Mouse (Mus musculus) lung, embryonic 15.5 days (tissue): ENCODE data around the gene Borcs6. TPM values are rescaled to one million over a fixed set of nuclear protein-coding genes. Genes with fewer than 3 reads are reported as not detected.
"Not testable (repeated sequence)": the region's sequence is repeated elsewhere in the genome, so short reads cannot be mapped to it uniquely, and the experiment has no call there.

Source experiments
- ATAC-seq: fragments of 200-750 bp; cut with Nextera tagmentation; 2 replicates; pipeline ENCODE4 v1.8.0; 2017; ENCODE audit warnings: moderate number of reproducible peaks, borderline replicate concordance; ENCODE audit not compliant: low FRiP score, low TSS enrichment; ENCODE audit errors: extremely low read depth
- H3K27ac ChIP-seq: fragments of 300-500 bp; sonication (generic); 2 replicates; pipeline ENCODE4 v1.5.1; 2015; ENCODE audit warnings: moderate library complexity, mild to moderate bottlenecking, inconsistent platforms
- H3K27me3 ChIP-seq: fragments of 300-500 bp; sonication (generic); 2 replicates; pipeline ENCODE4 v1.6.1; 2015; ENCODE audit warnings: inconsistent platforms
- H3K36me3 ChIP-seq: fragments of 300-500 bp; sonication (generic); 2 replicates; pipeline ENCODE4 v1.6.1; 2015; ENCODE audit warnings: inconsistent platforms
- H3K4me1 ChIP-seq: fragments of 300-500 bp; sonication (generic); 2 replicates; pipeline ENCODE4 v1.6.1; 2015; ENCODE audit warnings: inconsistent platforms
- H3K4me2 ChIP-seq: fragments of 300-500 bp; sonication (generic); 2 replicates; pipeline ENCODE4 v1.6.1; 2015; ENCODE audit warnings: inconsistent platforms, mild to moderate bottlenecking, moderate library complexity
- H3K4me3 ChIP-seq: fragments of 300-500 bp; sonication (generic); 2 replicates; pipeline ENCODE4 v1.5.1; 2015; ENCODE audit warnings: mild to moderate bottlenecking, inconsistent platforms
- H3K9ac ChIP-seq: fragments of 300-500 bp; sonication (generic); 2 replicates; pipeline ENCODE4 v1.6.1; 2015; ENCODE audit warnings: inconsistent platforms
- H3K9me3 ChIP-seq: fragments of 300-500 bp; sonication (generic); 2 replicates; pipeline ENCODE4 v1.6.1; 2016; ENCODE audit warnings: inconsistent platforms
- WGBS: fragments of 180-500 bp; shearing (Covaris S2); methylation state at CpG from one replicate; pipeline ENCODE4 v1.1.7; 2015; 5-methylcytosine and 5-hydroxymethylcytosine counted together
- polyA plus RNA-seq: library from polyadenylated mRNA; unstranded; fragments of >200 nt; fragmentation: Nextera tagmentation; extraction: Ambion mirVana; gene quantifications from 2 replicates; pipeline ENCODE4 v1.2.1, GENCODE M21; 2015

The Borcs6 gene
- polyA plus RNA-seq: 9.1 and 10.3 TPM in 2 replicates

DNA sequence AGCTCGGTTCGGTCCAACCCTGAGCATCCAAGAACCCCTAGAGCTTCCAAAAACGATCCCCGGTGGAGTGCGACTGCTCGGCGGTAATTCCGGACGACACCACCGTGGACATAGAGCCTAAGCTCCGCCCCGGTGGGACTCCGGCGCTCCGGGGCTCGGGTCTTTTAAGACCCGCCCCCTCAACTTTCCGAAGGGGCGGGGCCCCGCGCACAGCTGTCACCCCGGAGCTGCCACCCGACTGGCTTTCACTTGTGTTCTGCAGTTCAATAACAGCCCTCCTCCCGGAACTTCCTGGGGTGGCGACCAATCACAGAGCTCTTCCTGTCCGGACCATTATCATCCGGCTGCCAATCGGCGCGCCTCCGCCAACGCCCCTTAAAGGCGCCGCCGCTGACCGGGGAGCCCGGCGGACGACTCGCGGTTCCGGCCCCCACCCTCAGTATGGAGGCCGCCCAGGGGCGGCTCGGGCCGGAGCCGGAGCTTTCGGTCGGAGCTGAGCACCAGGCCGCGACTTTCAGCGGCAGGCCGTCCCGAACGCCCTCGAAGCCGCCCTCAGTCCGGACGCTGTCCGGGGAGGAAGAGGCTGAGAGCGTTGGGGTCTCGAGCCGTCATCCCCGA, at the start of gene Borcs6:
Borcs6 (plus strand) TSS at position 361 of the 618 bp plus-strand sequence.
- H3K4me2 ChIP-seq: peak within 1 kb of the TSS; percentile 95
- peaks cover 35% of the 10 kb centered on the region for H3K4me1 ChIP-seq
- peak within 1 kb of the TSS; percentile 79 for H3K4me3 ChIP-seq
- peak; percentile 94 for ATAC-seq
- H3K9me3 ChIP-seq: no peaks in the 10 kb centered on the region
- H3K9ac ChIP-seq: peak within 1 kb of the TSS; percentile 90
- no peaks in the 10 kb centered on the region for H3K27me3 ChIP-seq
- no peaks in the 10 kb centered on the region for H3K36me3 ChIP-seq
- peak within 1 kb of the TSS; percentile 92 for H3K27ac ChIP-seq
- under 1% methylated on average over 61 of the region's 64 CpGs for WGBS

DNA sequence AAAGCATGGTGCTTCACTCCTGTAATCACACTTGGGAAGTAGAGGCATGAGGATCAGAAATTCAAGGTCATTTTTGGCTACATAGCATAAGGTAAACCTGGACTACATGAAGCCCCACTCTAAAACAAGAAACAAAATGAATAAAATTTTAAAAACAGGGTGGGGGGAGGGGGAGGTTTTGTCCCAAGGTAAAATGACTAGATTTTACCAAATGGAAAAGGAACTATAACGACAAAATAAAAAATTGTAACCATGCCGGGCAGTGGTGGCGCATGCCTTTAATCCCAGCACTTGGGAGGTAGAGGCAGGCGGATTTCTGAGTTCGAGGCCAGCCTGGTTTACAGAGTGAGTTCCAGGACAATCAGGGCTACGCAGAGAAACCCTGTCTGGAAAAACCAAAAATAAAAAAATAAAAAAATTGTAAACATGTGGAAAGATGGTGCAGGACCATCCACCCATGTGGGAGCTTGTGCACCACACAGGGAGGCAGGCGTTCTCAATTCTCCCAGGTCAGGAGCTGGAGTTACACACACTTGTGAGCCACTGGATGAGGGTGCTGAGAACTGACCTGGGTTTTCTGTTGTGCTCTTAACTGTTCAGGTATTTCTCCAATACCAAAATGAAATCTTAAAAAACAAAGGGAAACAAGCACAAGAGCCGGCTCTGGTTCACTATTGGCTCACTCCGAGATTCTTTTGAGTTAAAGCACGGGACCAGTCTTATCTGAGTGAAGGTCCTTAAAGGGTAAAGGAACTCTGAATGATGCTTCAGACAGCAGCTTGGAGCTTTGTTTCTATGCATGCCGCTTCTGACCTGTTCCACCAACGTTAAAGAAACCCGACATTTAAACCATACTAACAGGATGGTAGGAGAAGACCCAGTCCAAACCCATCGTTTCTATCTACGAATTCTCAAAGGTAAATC, 48.9 kb upstream of the Borcs6 start:
- ATAC-seq: no peak
- no peaks in the 10 kb centered on the region for H3K9me3 ChIP-seq
- 84% methylated on average over 15 of the region's 15 CpGs for WGBS

DNA sequence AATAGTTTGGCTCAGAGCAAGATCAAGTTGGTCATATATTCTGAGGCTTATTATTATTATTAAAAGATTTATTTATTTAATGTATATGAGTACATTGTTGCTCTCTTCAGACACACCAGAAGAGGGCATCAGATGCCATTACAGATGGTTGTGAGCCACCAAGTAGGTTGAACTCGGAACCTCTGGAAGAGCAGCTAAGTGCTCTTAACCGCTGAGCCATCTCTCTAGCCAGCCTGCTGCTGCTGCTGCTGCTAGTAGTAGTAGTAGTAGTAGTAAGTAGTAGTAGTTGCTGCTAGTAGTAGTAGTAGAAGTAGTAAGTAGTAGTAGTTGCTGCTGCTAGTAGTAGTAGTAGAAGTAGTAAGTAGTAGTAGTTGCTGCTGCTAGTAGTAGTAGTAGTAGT, 48.1 kb upstream of the Borcs6 start:
- H3K36me3 ChIP-seq, ATAC-seq, H3K27me3 ChIP-seq, H3K9me3 ChIP-seq, H3K9ac ChIP-seq: not testable (repeated sequence)
- Histone ChIP-seq H3K4me3 (peak overlapping the region; percentile 49), H3K4me1 (peaks cover 18% of the 10 kb centered on the region), H3K27ac (peak overlapping the region; percentile 83; the same call in 1 of the 2 replicates), H3K4me2 (peak overlapping the region; percentile 82)
- 53% methylated on average over 2 of the region's 2 CpGs for WGBS

More for the DNA sequence above, 48.9 kb upstream of the Borcs6 start:
- Histone ChIP-seq H3K4me1 (peaks cover 18% of the 10 kb centered on the region), H3K4me3 (no peak overlapping the region), H3K36me3 (no peaks in the 10 kb centered on the region), H3K4me2 (peak overlapping the region; percentile 82), H3K9ac (no peak overlapping the region), H3K27me3 (no peaks in the 10 kb centered on the region), H3K27ac (no peak overlapping the region)

DNA sequence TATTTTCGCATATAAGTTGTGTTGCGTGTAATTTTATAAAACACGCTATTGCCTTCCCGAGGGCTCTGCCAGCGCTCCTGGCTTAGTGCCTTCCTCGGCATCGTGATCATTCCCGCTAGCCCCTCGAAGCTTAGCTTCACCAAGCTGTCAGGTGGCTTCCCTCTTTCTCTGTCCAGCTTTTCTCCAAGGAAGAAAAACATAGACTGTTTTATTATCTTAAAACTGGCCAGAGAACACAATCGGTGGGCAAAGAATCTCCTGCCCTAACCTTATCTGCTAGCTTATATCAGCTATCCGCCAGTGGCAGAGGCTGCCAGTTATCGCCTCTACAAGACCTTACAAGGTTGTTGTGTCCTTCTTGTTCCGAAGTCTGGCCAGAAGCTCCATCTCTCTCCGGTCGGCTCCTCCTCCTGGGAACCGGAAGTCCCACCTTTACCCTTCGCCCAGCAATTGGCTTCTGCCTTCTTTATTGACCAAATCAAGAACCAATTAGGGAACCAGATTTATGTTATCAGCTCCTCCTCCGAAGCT, 47.4 kb upstream of the Borcs6 start:
- Histone ChIP-seq H3K9ac (peak overlapping the region; percentile 58), H3K27ac (peak overlapping the region; percentile 83), H3K27me3 (no peaks in the 10 kb centered on the region), H3K9me3 (no peaks in the 10 kb centered on the region), H3K36me3 (no peaks in the 10 kb centered on the region), H3K4me1 (peaks cover 24% of the 10 kb centered on the region), H3K4me3 (peak overlapping the region; percentile 49), H3K4me2 (peak overlapping the region; percentile 82)
- 1% methylated on average over 18 of the region's 18 CpGs for WGBS
- ATAC-seq: peak; percentile 62; the same call in 1 of the 2 replicates

DNA sequence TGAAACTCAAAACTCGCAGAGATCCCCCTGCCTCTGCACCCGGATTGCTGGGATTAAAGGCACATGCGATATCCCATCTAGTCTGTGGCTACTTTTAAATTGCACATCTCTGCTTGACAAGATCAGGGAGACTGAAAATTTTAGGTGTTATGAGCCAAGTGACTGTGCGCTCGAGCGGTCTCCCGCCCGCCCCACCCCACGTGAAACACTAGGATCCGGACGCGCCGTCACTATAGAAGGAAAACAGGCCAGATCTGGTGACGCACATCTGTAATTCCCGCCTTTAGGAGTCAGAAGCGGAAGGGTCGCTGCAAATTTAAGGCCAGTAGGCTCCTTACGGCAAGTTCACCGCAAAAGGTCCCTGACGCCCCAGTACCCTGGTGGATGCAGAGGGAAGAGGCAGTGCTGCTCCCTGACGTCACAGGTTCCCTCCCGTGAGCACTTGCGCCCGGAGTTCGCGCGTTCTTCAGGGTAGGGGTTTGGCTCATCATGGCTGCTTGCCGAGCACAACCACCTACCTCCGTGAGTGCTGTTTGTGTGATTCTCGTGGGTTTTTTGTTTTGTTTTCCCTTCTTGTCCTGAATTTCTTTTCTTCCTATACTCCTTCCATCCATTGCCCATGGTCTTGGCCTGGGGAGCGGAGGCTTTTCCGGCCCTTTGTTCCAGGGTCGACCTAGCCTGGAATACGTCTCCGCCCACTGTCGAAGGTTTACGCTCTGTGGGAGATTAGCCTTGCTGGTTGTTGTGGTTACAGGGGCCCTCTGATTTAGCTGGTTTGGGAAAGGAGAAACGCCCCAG, 43.7 kb upstream of the Borcs6 start, which contains the start of gene Ctc1:
Ctc1 (plus strand) TSS at position 268 of the 798 bp plus-strand sequence.
- Histone ChIP-seq H3K36me3 (peaks cover under 1% of the 10 kb centered on the region), H3K4me1 (peaks cover 17% of the 10 kb centered on the region), H3K4me2 (peak within 1 kb of the TSS; percentile 73), H3K4me3 (peak within 1 kb of the TSS; percentile 68), H3K27me3 (no peaks in the 10 kb centered on the region), H3K27ac (peak within 1 kb of the TSS; percentile 93), H3K9ac (peak within 1 kb of the TSS; percentile 83), H3K9me3 (no peaks in the 10 kb centered on the region)
- ATAC-seq: peak; percentile 94
- WGBS: 2% methylated on average over 38 of the region's 38 CpGs

DNA sequence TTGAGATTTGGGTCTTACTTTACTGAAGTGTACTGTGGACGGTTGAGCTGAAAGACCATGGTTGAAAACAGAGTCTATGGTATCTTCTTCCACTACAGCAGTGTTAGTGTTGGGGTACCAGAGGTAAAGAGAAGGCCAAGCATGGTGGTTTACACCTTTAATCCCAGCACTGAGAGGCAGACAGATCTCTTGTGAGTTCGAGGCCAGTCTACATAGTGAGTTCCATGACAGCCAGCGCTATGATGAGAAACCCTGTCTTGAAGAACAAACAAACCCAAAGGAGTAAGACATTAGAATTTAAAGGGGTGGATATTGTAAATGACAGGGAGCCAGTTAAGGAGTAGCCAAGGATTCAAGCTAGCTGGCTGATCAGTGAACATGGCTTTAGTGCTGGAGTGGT, 42.8 kb upstream of the Borcs6 start:
- H3K9ac ChIP-seq: peak overlapping the region; percentile 83
- WGBS: 47% methylated on average over 3 of the region's 3 CpGs
- H3K27ac ChIP-seq: no peak overlapping the region
- H3K4me3 ChIP-seq: peak overlapping the region; percentile 68
- no peaks in the 10 kb centered on the region for H3K9me3 ChIP-seq
- H3K36me3 ChIP-seq: peaks cover 10% of the 10 kb centered on the region
- no peak for ATAC-seq
- H3K4me2 ChIP-seq: peak overlapping the region; percentile 73
- H3K27me3 ChIP-seq: no peaks in the 10 kb centered on the region
- peaks cover 13% of the 10 kb centered on the region for H3K4me1 ChIP-seq

DNA sequence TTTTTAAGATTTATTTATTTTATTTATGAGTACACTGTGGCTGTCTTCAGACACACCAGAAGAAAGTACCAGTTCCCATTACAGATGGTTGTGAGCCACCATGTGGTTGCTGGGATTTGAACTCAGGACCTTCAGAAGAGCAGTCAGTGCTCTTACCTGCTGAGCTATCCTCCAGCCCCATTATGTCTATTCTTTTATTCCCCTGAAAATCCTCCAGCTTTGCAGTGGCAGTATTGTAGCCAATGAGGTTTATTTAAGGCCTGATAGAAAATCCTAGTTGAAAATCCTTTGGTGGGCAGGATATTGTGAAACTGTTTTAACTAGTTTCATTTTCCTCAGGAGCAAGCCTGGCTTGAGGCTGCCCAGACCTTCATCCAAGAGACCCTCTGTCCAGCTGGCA, 38.8 kb upstream of the Borcs6 start:
- H3K9me3 ChIP-seq: no peaks in the 10 kb centered on the region
- ATAC-seq: no peak
- H3K27me3 ChIP-seq: no peaks in the 10 kb centered on the region
- no peak overlapping the region for H3K27ac ChIP-seq
- H3K9ac ChIP-seq: no peak overlapping the region
- no peak overlapping the region for H3K4me3 ChIP-seq
- peaks cover 48% of the 10 kb centered on the region for H3K36me3 ChIP-seq
- no peak overlapping the region for H3K4me2 ChIP-seq
- H3K4me1 ChIP-seq: peaks cover 7% of the 10 kb centered on the region

DNA sequence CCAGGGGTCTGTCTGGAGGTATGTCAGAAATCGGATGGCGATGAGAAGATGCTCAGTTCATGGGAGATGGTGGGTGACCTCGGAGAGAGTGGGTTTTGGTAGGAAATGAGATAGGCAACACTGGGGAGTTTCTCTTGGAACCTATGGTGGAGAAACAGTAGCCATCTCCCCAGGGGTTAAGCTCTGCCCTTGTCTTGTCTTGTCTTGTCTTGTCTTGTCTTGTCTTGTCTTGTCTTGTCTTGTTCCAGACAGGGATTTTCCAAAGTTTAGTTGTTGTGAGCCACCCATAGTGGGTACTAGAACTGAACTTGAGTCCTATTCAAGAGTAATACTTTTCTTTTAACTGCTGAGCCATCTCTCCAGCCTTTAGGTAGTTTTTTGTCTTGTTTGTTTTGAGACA, 33.0 kb upstream of the Borcs6 start:
- no peak overlapping the region for H3K4me2 ChIP-seq
- H3K27ac ChIP-seq: no peak overlapping the region
- H3K36me3 ChIP-seq: peaks cover 98% of the 10 kb centered on the region
- no peaks in the 10 kb centered on the region for H3K4me1 ChIP-seq
- no peak overlapping the region for H3K4me3 ChIP-seq
- no peaks in the 10 kb centered on the region for H3K9me3 ChIP-seq
- ATAC-seq: no peak
- H3K27me3 ChIP-seq: no peaks in the 10 kb centered on the region
- H3K9ac ChIP-seq: no peak overlapping the region
- WGBS: 85% methylated on average over 3 of the region's 3 CpGs

DNA sequence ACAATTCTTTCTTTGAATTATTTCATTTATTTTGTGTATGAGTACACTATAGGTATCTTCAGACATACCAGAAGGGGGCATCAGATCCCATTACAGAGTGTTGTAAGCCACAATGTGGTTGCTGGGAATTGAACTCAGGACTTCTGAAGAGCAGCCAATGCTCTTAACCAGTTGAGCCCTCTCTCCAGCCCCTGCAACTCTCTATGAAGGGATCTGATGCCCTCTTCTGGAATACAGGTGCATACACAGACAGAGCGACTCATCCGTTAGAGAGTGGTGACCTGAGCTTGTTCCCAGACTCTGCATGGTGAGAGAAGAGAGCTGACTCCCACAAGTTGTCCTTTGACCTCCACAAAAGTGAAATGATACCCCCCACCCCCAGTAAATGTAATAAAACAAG, 30.7 kb upstream of the Borcs6 start:
- WGBS: 57% methylated on average over 2 of the region's 2 CpGs
- no peak overlapping the region for H3K4me2 ChIP-seq
- ATAC-seq: no peak

DNA sequence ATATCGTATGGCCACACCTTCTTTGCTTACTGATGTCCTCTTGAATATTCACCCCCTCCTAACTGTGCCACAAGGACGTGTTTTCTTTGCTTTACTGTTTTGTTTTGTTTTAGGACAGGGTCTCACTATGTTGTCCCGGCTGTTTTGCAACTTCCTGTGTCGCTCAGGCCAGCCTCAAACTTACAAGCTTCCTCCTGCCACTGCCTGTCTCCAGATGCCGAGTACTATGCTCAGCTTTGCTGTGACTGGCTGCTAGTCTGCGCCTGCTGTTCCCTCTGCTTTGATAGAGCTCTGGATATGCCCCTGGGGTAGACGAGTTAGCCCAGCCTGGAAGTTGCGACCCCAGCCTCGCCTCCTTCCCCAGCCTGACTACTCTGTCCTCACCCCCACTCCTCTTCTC, 26.0 kb upstream of the Borcs6 start:
- WGBS: 69% methylated on average over 9 of the region's 9 CpGs
- no peak for ATAC-seq
- H3K36me3 ChIP-seq: peaks cover 74% of the 10 kb centered on the region

More for the DNA sequence above, 30.7 kb upstream of the Borcs6 start:
- Histone ChIP-seq H3K4me3 (no peak overlapping the region), H3K9me3 (no peaks in the 10 kb centered on the region), H3K27me3 (no peaks in the 10 kb centered on the region), H3K9ac (no peak overlapping the region), H3K36me3 (peaks cover 97% of the 10 kb centered on the region), H3K27ac (no peak overlapping the region), H3K4me1 (no peaks in the 10 kb centered on the region)

DNA sequence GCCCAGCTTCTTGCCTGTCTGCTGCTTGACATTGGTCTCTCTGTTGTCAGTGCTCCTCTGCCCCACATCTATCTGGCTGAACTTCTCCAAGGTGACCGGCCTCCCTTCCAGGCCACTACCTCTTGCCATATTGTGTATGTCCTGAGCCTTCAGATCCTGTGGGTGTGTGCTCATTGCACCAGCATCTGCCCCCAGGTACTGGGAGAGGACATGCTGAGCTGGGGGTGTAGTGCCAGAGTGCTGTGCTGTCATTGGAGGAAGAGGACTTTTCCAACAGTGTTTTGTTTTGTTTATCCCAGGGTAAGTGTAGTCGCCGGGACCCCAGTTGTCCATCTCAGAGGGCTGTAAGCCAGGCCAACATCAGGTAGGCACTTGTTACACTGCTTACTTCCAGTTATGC, 24.9 kb upstream of the Borcs6 start:
- 89% methylated on average over 3 of the region's 3 CpGs for WGBS
- peaks cover 64% of the 10 kb centered on the region for H3K36me3 ChIP-seq
- no peak for ATAC-seq

More for the DNA sequence above, 26.0 kb upstream of the Borcs6 start:
- Histone ChIP-seq H3K27me3 (no peaks in the 10 kb centered on the region), H3K9me3 (no peaks in the 10 kb centered on the region), H3K27ac (no peak overlapping the region), H3K4me3 (no peak overlapping the region), H3K4me2 (no peak overlapping the region), H3K4me1 (peaks cover 19% of the 10 kb centered on the region), H3K9ac (no peak overlapping the region)

More for the DNA sequence above, 24.9 kb upstream of the Borcs6 start:
- Histone ChIP-seq H3K27ac (no peak overlapping the region), H3K9me3 (no peaks in the 10 kb centered on the region), H3K4me3 (no peak overlapping the region), H3K27me3 (no peaks in the 10 kb centered on the region), H3K4me1 (peaks cover 29% of the 10 kb centered on the region), H3K4me2 (no peak overlapping the region), H3K9ac (no peak overlapping the region)
